Mouse (Mus musculus): ENCODE results near the gene Kcnj4. TPM values are rescaled to one million over a fixed set of nuclear protein-coding genes. Genes with fewer than 3 reads are reported as not detected.

Kcnj4 gene
- total RNA-seq, 1 experiment from 2014 or later, result not detected

Other genes starting within 250 kb of the Kcnj4 start
- gene Baiap2l2, start 219.7 kb downstream of the Kcnj4 start, total RNA-seq (2017), result not detected in 2 replicates
- 7.8 and 16.9 TPM in 2 replicates for gene Pla2g6, start 176.9 kb downstream of the Kcnj4 start, total RNA-seq (2017)
- 5.8 and 11.7 TPM in 2 replicates for gene Maff, start 158.6 kb downstream of the Kcnj4 start, total RNA-seq (2017)
- gene Tmem184b, start 101.7 kb downstream of the Kcnj4 start, total RNA-seq (2017), result 3.4 and 4.2 TPM in 2 replicates
- gene Csnk1e, start 49.7 kb downstream of the Kcnj4 start, total RNA-seq (2017), result 40.3 and 46.5 TPM in 2 replicates
- gene Kdelr3, start 11.2 kb upstream of the Kcnj4 start, total RNA-seq (2017), result not detected in 2 replicates
- gene Ddx17, start 41.5 kb upstream of the Kcnj4 start, total RNA-seq (2017), result 178 and 236 TPM in 2 replicates
- 1.8 and 2.1 TPM in 2 replicates for gene Dmc1, start 99.9 kb upstream of the Kcnj4 start, total RNA-seq (2017)
- gene Fam227a, start 153.7 kb upstream of the Kcnj4 start, total RNA-seq (2017), result 2.8 and 2.9 TPM in 2 replicates
- 46.7 and 51.4 TPM in 2 replicates for gene Cby1, start 154.0 kb upstream of the Kcnj4 start, total RNA-seq (2017)
- 92.2 and 93.2 TPM in 2 replicates for gene Tomm22, start 165.6 kb upstream of the Kcnj4 start, total RNA-seq (2017)
- gene Josd1, start 182.7 kb upstream of the Kcnj4 start, total RNA-seq (2017), result 28.5 and 40.3 TPM in 2 replicates
- gene Gtpbp1, start 185.6 kb upstream of the Kcnj4 start, total RNA-seq (2017), result 55.1 and 66.9 TPM in 2 replicates
- 53.7 and 73.2 TPM in 2 replicates for gene Sun2, start 237.3 kb upstream of the Kcnj4 start, total RNA-seq (2017)